Mouse (Mus musculus) liver, embryonic 14.5 days (tissue): ENCODE results near the gene Sh3bgrl.

Experiments
- CTCF ChIP-seq: IDR thresholded peaks from 2 replicates; pipeline ENCODE4 v1.5.1; 2016; ENCODE audit warnings: antibody characterized with exemption, low read depth, control low read depth
- EP300 ChIP-seq: IDR thresholded peaks from 2 replicates; pipeline ENCODE4 v1.6.1; 2016; ENCODE audit warnings: antibody characterized with exemption, low read depth

DNA sequence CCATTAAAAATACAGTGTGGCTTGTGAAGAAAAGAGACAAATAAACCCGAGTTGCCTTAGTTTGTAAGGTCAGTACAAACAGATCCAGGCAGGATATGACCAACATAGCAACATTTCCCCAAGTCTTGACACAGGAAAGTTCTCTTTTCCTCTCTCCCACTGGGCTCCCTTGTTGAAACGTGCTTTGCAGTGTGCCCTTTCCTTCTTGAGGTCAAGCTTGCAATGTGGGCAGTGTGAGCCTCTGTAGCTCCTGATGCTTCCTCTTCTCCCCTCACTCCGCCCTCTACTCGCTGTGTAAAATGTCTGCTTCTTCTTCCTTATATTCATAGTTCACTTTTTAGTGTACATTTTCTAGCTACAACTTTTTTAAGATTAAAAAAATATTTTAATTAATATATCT, 96.3 kb downstream of the Sh3bgrl start:
- TF ChIP-seq CTCF (no peak), EP300 (no peak)
